Mouse (Mus musculus): ENCODE measurements around the gene Pan2.

DNA sequence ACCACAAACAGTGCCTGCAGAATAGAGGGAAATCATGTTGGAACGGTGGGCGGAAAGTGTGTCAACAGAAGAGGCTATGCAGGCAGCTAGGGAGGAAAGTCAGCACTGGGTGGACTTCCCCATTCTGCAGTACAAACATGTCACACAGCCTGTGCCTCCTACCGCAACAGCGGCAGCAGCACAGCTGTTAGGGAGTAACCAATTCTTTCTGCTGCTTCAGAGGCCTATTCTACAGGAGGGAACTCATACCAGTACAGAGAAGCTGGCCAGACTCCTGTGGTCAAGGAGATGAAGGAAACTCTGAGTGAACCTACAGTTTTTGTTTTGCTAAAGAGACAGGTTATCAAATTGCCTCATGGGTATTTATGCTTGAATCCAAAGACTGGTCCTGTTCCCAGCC, 44.2 kb upstream of the Pan2 start:
- TF ChIP-seq CTCF (conservative IDR thresholded peaks at IDR 0.05; ENCODE audit: low read length) (no peak), NANOG (IDR thresholded peaks at IDR 0.05; ENCODE audit: borderline replicate concordance, low read length) (no peak)
